Mouse (Mus musculus) hindbrain, embryonic 16.5 days (tissue): ENCODE measurements at regions not wholly inside any gene's neighbourhood (a gene's known extent, or its start where the extent isn't known, plus 50 kb on each side); places are given as distances from the start of the nearest gene placed in this dataset.

Experiments
- ATAC-seq: fragments of 200-750 bp; cut with Nextera tagmentation; 2 replicates; pipeline ENCODE4 v1.8.0; 2017; ENCODE audit warnings: moderate TSS enrichment, moderate library complexity
- H3K27ac ChIP-seq: fragments of 300-500 bp; sonication (generic); 2 replicates; pipeline ENCODE4 v1.5.1; 2014; ENCODE audit warnings: low read depth, mild to moderate bottlenecking, control low read depth, low read length, moderate library complexity
- H3K27me3 ChIP-seq: fragments of 300-500 bp; sonication (generic); replicated peaks from 2 replicates; pipeline ENCODE4 v1.6.1; 2014; ENCODE audit warnings: low read length; ENCODE audit not compliant: control insufficient read depth, insufficient read depth
- H3K36me3 ChIP-seq: fragments of 300-500 bp; sonication (generic); 2 replicates; pipeline ENCODE4 v1.6.1; 2014; ENCODE audit warnings: mild to moderate bottlenecking, low read length, moderate library complexity, mixed read lengths; ENCODE audit not compliant: control insufficient read depth, insufficient read depth
- H3K4me1 ChIP-seq: fragments of 300-500 bp; sonication (generic); 2 replicates; pipeline ENCODE4 v1.6.1; 2014; ENCODE audit warnings: low read depth, low read length; ENCODE audit not compliant: control insufficient read depth, insufficient read depth
- H3K4me2 ChIP-seq: fragments of 300-500 bp; sonication (generic); 2 replicates; pipeline ENCODE4 v1.6.1; 2014; ENCODE audit warnings: mild to moderate bottlenecking, low read length, control low read depth, moderate library complexity
- H3K4me3 ChIP-seq: fragments of 300-500 bp; sonication (generic); 2 replicates; pipeline ENCODE4 v1.5.1; 2014; ENCODE audit warnings: mild to moderate bottlenecking, low read length, control low read depth, moderate library complexity
- H3K9ac ChIP-seq: fragments of 300-500 bp; sonication (generic); 2 replicates; pipeline ENCODE4 v1.6.1; 2014; ENCODE audit warnings: low read depth, mild to moderate bottlenecking, control low read depth, low read length, moderate library complexity
- H3K9me3 ChIP-seq: fragments of 300-500 bp; sonication (generic); 2 replicates; pipeline ENCODE4 v1.6.1; 2014; ENCODE audit warnings: mild to moderate bottlenecking, low read length, moderate library complexity; ENCODE audit not compliant: control insufficient read depth
- WGBS: fragments of 180-500 bp; shearing (Covaris S2); extraction: QIAGEN DNeasy Blood & Tissue Kit; methylation state at CpG from one replicate; pipeline ENCODE4 v1.1.7; 2014; 5-methylcytosine and 5-hydroxymethylcytosine counted together

GRCm38 (mm10) chr5:138875180-138876076 is 55.5 kb downstream of the Gm5294 start:
- ATAC-seq: no peak
- Histone ChIP-seq H3K27me3 (no peaks in the 10 kb centered on the region), H3K9ac (no peak overlapping the region), H3K4me2 (no peak overlapping the region), H3K4me1 (no peaks in the 10 kb centered on the region), H3K4me3 (no peak overlapping the region), H3K27ac (no peak overlapping the region), H3K9me3 (no peaks in the 10 kb centered on the region), H3K36me3 (no peaks in the 10 kb centered on the region)
- WGBS: 76% methylated on average over 24 of the region's 24 CpGs

- H3K4me2 ChIP-seq: no peak overlapping the region
- H3K27ac ChIP-seq: no peak overlapping the region
- ATAC-seq: no peak
- no peaks in the 10 kb centered on the region for H3K4me1 ChIP-seq
- H3K9ac ChIP-seq: no peak overlapping the region
- no peaks in the 10 kb centered on the region for H3K9me3 ChIP-seq
- no peaks in the 10 kb centered on the region for H3K27me3 ChIP-seq
- no peak overlapping the region for H3K4me3 ChIP-seq
- 48% methylated on average over 9 of the region's 9 CpGs for WGBS
- no peaks in the 10 kb centered on the region for H3K36me3 ChIP-seq
Observed at GRCm38 (mm10) chr5:138881649-138882226, 61.9 kb downstream of the Gm5294 start.

- Histone ChIP-seq H3K27ac (no peak overlapping the region), H3K9ac (no peak overlapping the region), H3K4me2 (no peak overlapping the region), H3K9me3 (no peaks in the 10 kb centered on the region), H3K4me3 (no peak overlapping the region), H3K36me3 (no peaks in the 10 kb centered on the region), H3K4me1 (no peaks in the 10 kb centered on the region), H3K27me3 (no peaks in the 10 kb centered on the region)
- 73% methylated on average over 9 of the region's 9 CpGs for WGBS
- ATAC-seq: no peak
Observed at GRCm38 (mm10) chr5:138883573-138883972, 63.7 kb downstream of the Gm5294 start.

GRCm38 (mm10) chr5:138885905-138886304 is 66.0 kb downstream of the Gm5294 start:
- 80% methylated on average over 3 of the region's 3 CpGs for WGBS
- no peak overlapping the region for H3K4me2 ChIP-seq

GRCm38 (mm10) chr5:138888749-138889148 is 68.9 kb downstream of the Gm5294 start:
- H3K9ac ChIP-seq: no peak overlapping the region
- H3K4me1 ChIP-seq: no peaks in the 10 kb centered on the region
- H3K9me3 ChIP-seq: no peaks in the 10 kb centered on the region
- H3K4me3 ChIP-seq: no peak overlapping the region
- no peak overlapping the region for H3K4me2 ChIP-seq
- H3K27me3 ChIP-seq: no peaks in the 10 kb centered on the region
- H3K36me3 ChIP-seq: no peaks in the 10 kb centered on the region
- WGBS: 68% methylated on average over 9 of the region's 9 CpGs
- no peak for ATAC-seq
- H3K27ac ChIP-seq: no peak overlapping the region

More at GRCm38 (mm10) chr5:138885905-138886304, 66.0 kb downstream of the Gm5294 start:
- no peaks in the 10 kb centered on the region for H3K36me3 ChIP-seq
- no peaks in the 10 kb centered on the region for H3K9me3 ChIP-seq
- no peak overlapping the region for H3K4me3 ChIP-seq
- H3K27me3 ChIP-seq: no peaks in the 10 kb centered on the region
- no peaks in the 10 kb centered on the region for H3K4me1 ChIP-seq
- no peak overlapping the region for H3K9ac ChIP-seq
- no peak for ATAC-seq
- no peak overlapping the region for H3K27ac ChIP-seq

- H3K9me3 ChIP-seq: no peaks in the 10 kb centered on the region
- 79% methylated on average over 5 of the region's 5 CpGs for WGBS
- no peak overlapping the region for H3K4me2 ChIP-seq
- no peak for ATAC-seq
- H3K27me3 ChIP-seq: no peaks in the 10 kb centered on the region
- H3K36me3 ChIP-seq: no peaks in the 10 kb centered on the region
- H3K9ac ChIP-seq: no peak overlapping the region
- H3K4me1 ChIP-seq: no peaks in the 10 kb centered on the region
- H3K27ac ChIP-seq: no peak overlapping the region
- no peak overlapping the region for H3K4me3 ChIP-seq
Observed at GRCm38 (mm10) chr5:138889760-138890159, 69.9 kb downstream of the Gm5294 start.

- Histone ChIP-seq H3K27ac (no peak overlapping the region), H3K27me3 (no peaks in the 10 kb centered on the region), H3K36me3 (no peaks in the 10 kb centered on the region), H3K4me1 (no peaks in the 10 kb centered on the region), H3K9ac (no peak overlapping the region), H3K4me3 (no peak overlapping the region), H3K4me2 (no peak overlapping the region), H3K9me3 (no peaks in the 10 kb centered on the region)
- ATAC-seq: no peak
- WGBS: 79% methylated on average over 13 of the region's 13 CpGs
Observed at GRCm38 (mm10) chr5:138894496-138894895, 74.6 kb downstream of the Gm5294 start.

GRCm38 (mm10) chr5:138897255-138897654 is 77.4 kb downstream of the Gm5294 start:
- no peak overlapping the region for H3K4me2 ChIP-seq
- H3K27ac ChIP-seq: no peak overlapping the region
- no peaks in the 10 kb centered on the region for H3K36me3 ChIP-seq
- ATAC-seq: no peak
- H3K9me3 ChIP-seq: no peaks in the 10 kb centered on the region
- no peak overlapping the region for H3K9ac ChIP-seq
- no peaks in the 10 kb centered on the region for H3K27me3 ChIP-seq
- H3K4me1 ChIP-seq: no peaks in the 10 kb centered on the region
- no peak overlapping the region for H3K4me3 ChIP-seq

GRCm38 (mm10) chr5:138898440-138898839 is 78.6 kb downstream of the Gm5294 start:
- Histone ChIP-seq H3K9me3 (no peaks in the 10 kb centered on the region), H3K36me3 (no peaks in the 10 kb centered on the region), H3K4me2 (no peak overlapping the region), H3K4me3 (no peak overlapping the region), H3K4me1 (no peaks in the 10 kb centered on the region), H3K9ac (no peak overlapping the region), H3K27me3 (no peaks in the 10 kb centered on the region), H3K27ac (no peak overlapping the region)
- 66% methylated on average over 7 of the region's 7 CpGs for WGBS
- no peak for ATAC-seq
